Mouse (Mus musculus) brown adipose tissue, adult 24 weeks (tissue): ENCODE results near the gene Sec24a. TPM values are rescaled to one million over a fixed set of nuclear protein-coding genes. Genes with fewer than 3 reads are reported as not detected.
"Not testable (repeated sequence)": the region's sequence is repeated elsewhere in the genome, so short reads cannot be mapped to it uniquely, and the experiment has no call there.

Experiments used
- H3K27ac ChIP-seq: fragments of 200-500 bp; replicated peaks from 2 replicates; pipeline ENCODE4 v1.5.1; 2012; ENCODE audit warnings: low read depth, mild to moderate bottlenecking, low read length
- H3K4me1 ChIP-seq: fragments of 200-500 bp; 2 replicates; pipeline ENCODE4 v1.6.1; 2012; ENCODE audit warnings: low read length, mixed read lengths; ENCODE audit not compliant: control insufficient read depth, insufficient read depth, insufficient read length
- H3K4me3 ChIP-seq: fragments of 200-500 bp; 2 replicates; pipeline ENCODE4 v1.5.1; 2012; ENCODE audit warnings: low read depth, mild to moderate bottlenecking, low read length, moderate library complexity; ENCODE audit not compliant: insufficient read depth
- polyA plus RNA-seq: library from polyadenylated mRNA; stranded (reverse); fragments of >200 nt; gene quantifications from 2 replicates; pipeline ENCODE4 v1.2.4, GENCODE M21; 2012; ENCODE audit not compliant: missing spikeins, insufficient read depth, insufficient read length

Gene Sec24a
- polyA plus RNA-seq, 1 experiment = 12.5 TPM

- H3K4me3 ChIP-seq = no peak overlapping the region
Observed at GRCm38 (mm10) chr11:51740701-51741100, 22.7 kb downstream of the Sec24a start.

GRCm38 (mm10) chr11:51738651-51739403 lies 24.6 kb downstream of the Sec24a start:
- H3K4me1 ChIP-seq = no peaks in the 10 kb centered on the region
- no peak overlapping the region for H3K4me3 ChIP-seq
- no peak overlapping the region for H3K27ac ChIP-seq

More at GRCm38 (mm10) chr11:51740701-51741100, 22.7 kb downstream of the Sec24a start:
- Histone ChIP-seq H3K27ac (no peak overlapping the region), H3K4me1 (no peaks in the 10 kb centered on the region)

GRCm38 (mm10) chr11:51734218-51734617 lies 29.2 kb downstream of the Sec24a start:
- not testable (repeated sequence) for H3K4me3 ChIP-seq, H3K27ac ChIP-seq, H3K4me1 ChIP-seq

- Histone ChIP-seq H3K4me1 (no peaks in the 10 kb centered on the region), H3K4me3 (no peak overlapping the region)
Observed at GRCm38 (mm10) chr11:51732883-51733282, 30.6 kb downstream of the Sec24a start.

GRCm38 (mm10) chr11:51721066-51721465 lies 42.4 kb downstream of the Sec24a start:
- Histone ChIP-seq H3K4me1 (no peaks in the 10 kb centered on the region), H3K4me3 (no peak overlapping the region), H3K27ac (no peak overlapping the region)

More at GRCm38 (mm10) chr11:51732883-51733282, 30.6 kb downstream of the Sec24a start:
- H3K27ac ChIP-seq = no peak overlapping the region

- no peaks in the 10 kb centered on the region for H3K4me1 ChIP-seq
- no peak overlapping the region for H3K27ac ChIP-seq
- H3K4me3 ChIP-seq = no peak overlapping the region
Observed at GRCm38 (mm10) chr11:51707080-51707479, 56.4 kb downstream of the Sec24a start.

GRCm38 (mm10) chr11:51706451-51706850 lies 57.0 kb downstream of the Sec24a start:
- H3K4me1 ChIP-seq = no peaks in the 10 kb centered on the region
- H3K4me3 ChIP-seq = no peak overlapping the region
- H3K27ac ChIP-seq = no peak overlapping the region

- Histone ChIP-seq H3K4me1 (no peaks in the 10 kb centered on the region), H3K27ac (no peak overlapping the region), H3K4me3 (no peak overlapping the region)
Observed at GRCm38 (mm10) chr11:51703379-51703998, 59.9 kb downstream of the Sec24a start.

- H3K4me1 ChIP-seq = no peaks in the 10 kb centered on the region
- no peak overlapping the region for H3K4me3 ChIP-seq
- no peak overlapping the region for H3K27ac ChIP-seq
Observed at GRCm38 (mm10) chr11:51702831-51703230, 60.6 kb downstream of the Sec24a start.

- no peak overlapping the region for H3K4me3 ChIP-seq
- no peak overlapping the region for H3K27ac ChIP-seq
- no peaks in the 10 kb centered on the region for H3K4me1 ChIP-seq
Observed at GRCm38 (mm10) chr11:51694984-51695383, 68.5 kb downstream of the Sec24a start.

- H3K27ac ChIP-seq, H3K4me3 ChIP-seq, H3K4me1 ChIP-seq: not testable (repeated sequence)
Observed at GRCm38 (mm10) chr11:51690597-51690996, 72.8 kb downstream of the Sec24a start.

GRCm38 (mm10) chr11:51689343-51689742 lies 74.1 kb downstream of the Sec24a start:
- Histone ChIP-seq H3K27ac (peak overlapping the region; percentile 33), H3K4me1 (no peaks in the 10 kb centered on the region), H3K4me3 (peak overlapping the region; percentile 47)

- H3K4me3 ChIP-seq = peak within 1 kb of the TSS; percentile 77
- no peaks in the 10 kb centered on the region for H3K4me1 ChIP-seq
Observed at GRCm38 (mm10) chr11:51688330-51689328, 74.8 kb downstream of the Sec24a start, which contains the start of gene 0610009B22Rik. Gene 0610009B22Rik, minus strand, starts transcription at chr11:51688874.

GRCm38 (mm10) chr11:51681976-51682374 lies 81.5 kb downstream of the Sec24a start:
- Histone ChIP-seq H3K4me1 (no peaks in the 10 kb centered on the region), H3K27ac (no peak overlapping the region), H3K4me3 (no peak overlapping the region)

More at GRCm38 (mm10) chr11:51688330-51689328, 74.8 kb downstream of the Sec24a start, which contains the start of gene 0610009B22Rik:
- H3K27ac ChIP-seq = peak within 1 kb of the TSS; percentile 99
